Mouse (Mus musculus): ENCODE measurements around the gene Gm773. TPM values are rescaled to one million over a fixed set of nuclear protein-coding genes. Genes with fewer than 3 reads are reported as not detected.
"Not testable (repeated sequence)": the region's sequence is repeated elsewhere in the genome, so short reads cannot be mapped to it uniquely, and the experiment has no call there.

Gene Gm773
- not detected for total RNA-seq (2022)

DNA sequence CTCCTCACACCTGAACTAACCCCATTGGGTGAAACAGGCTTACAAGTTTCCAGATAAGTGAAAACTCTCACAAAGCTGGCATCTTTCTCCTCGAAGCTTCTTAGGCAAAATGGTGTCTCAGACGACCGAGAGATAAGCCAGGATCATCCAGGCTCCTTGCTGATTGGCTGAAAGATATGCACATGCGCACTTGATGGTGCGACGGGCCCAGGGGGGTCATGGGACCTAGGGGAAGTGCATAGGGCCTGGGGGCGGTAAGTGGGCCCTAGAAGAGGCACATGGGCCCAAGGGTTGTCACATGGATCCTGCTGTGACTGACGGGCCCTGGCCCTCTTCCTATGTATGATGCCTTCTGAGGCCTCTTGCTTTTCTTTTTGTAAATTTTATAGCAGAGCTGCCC, at the start of gene Gm773:
Gm773 (minus strand) TSS at position 111 of the 400 bp plus-strand sequence.
- DNase-seq (ENCODE audit: low spot score): no peak

DNA sequence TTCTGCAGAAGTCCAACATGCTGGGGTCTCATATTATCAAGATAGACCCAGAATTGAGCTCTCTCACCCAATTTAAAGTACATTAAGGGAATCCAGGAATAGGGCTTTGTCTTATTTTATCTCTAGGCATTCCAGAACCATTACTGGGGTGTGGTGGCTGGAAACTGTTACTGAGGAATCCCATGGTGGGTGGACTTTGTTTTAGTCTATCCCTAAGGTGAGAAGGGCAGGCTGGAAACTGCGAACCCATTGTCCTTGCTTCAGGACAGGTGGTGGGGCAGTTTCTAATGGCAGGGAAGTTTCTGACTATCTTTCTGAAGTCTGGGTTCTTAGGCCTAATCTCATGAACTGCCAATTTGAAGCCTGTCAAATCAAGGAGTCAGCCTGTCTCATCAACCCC, 26.2 kb downstream of the Gm773 start:
- DNase-seq (ENCODE audit: low spot score): not testable (repeated sequence)

DNA sequence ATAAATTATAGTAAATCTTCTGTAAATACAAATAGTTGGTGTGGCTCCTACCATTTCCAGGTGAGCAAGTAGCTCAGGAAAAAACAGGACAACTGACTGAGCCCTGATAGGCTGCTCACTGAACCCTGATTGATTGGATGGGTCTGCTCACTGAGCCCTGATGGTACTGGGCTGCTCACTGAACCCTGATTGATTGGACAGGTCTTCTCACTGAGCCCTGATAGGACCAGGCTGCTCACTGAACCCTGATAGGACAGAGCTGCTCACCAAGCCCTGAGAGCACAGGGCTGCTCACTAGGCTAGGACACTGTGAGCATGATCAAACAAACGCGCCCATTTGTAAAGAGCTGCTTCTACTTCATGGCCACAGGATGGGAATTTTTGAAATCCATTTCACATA, 61.3 kb downstream of the Gm773 start:
- DNase-seq (ENCODE audit: low spot score): no peak

Other genes with a start within 250 kb of the Gm773 start
- gene 3830403N18Rik, start 76.3 kb downstream of the Gm773 start, total RNA-seq (2022): 1 to 10 TPM in 1 of 4 experiments, under 1 TPM in 3; 0.44 to 1.8 (median 0.83) TPM
- 1 to 10 TPM; 3.5 to 5.8 (median 4.6) TPM for gene Zfp449, start 133.5 kb upstream of the Gm773 start, total RNA-seq (2022)
- under 1 TPM in 3 of 4 experiments, not detected in 1; 0.16 to 0.35 (median 0.26) TPM for gene Smim10l2a, start 161.7 kb upstream of the Gm773 start, total RNA-seq (2022)
- 1 to 10 TPM in 2 of 4 experiments, not detected in 2; 1.9 to 2.8 TPM for gene Gm2174, start 235.1 kb upstream of the Gm773 start, total RNA-seq (2022)
- gene Ints6l, start 242.0 kb upstream of the Gm773 start, total RNA-seq (2022): 1 to 10 TPM; 3.8 to 6.9 (median 4.5) TPM